Mouse (Mus musculus) G1E (cell line): ENCODE data around the gene Rap1gap2.

ENCODE experiments used
- CTCF ChIP-seq: IDR thresholded peaks from 2 replicates; pipeline ENCODE4 v1.5.1; 2012; ENCODE audit warnings: low read depth, low read length, inconsistent platforms, mixed read lengths
- GATA1 ChIP-seq: IDR thresholded peaks from 2 replicates; pipeline ENCODE4 v1.6.1; 2012; ENCODE audit warnings: borderline replicate concordance, low read length, inconsistent platforms, mixed read lengths
- POLR2AphosphoS5 ChIP-seq: IDR thresholded peaks from 2 replicates; pipeline ENCODE4 v1.6.1; 2012; ENCODE audit warnings: low read depth, low read length, inconsistent platforms; ENCODE audit not compliant: insufficient replicate concordance
- TAL1 ChIP-seq: conservative IDR thresholded peaks from 2 replicates; pipeline ENCODE4 v1.6.1; 2012; ENCODE audit warnings: low read depth, low read length, inconsistent platforms, mixed read lengths

GRCm38 (mm10) chr11:74649647-74650551 lies 39.2 kb upstream of the Rap1gap2 start:
- TF ChIP-seq GATA1 (no peak), POLR2AphosphoS5 (no peak), CTCF (no peak), TAL1 (no peak)
